Mouse (Mus musculus): ENCODE measurements around the gene Mical2. TPM values are rescaled to one million over a fixed set of nuclear protein-coding genes. Genes with fewer than 3 reads are reported as not detected.

Gene Mical2
- polyA plus RNA-seq, 1 experiment from 2014 or later: 11.5 TPM

GRCm38 (mm10) chr7:112254233-112254632 lies 28.6 kb downstream of the Mical2 start:
- H3K4me2 ChIP-seq (ENCODE audit: low read depth, low read length): no peak overlapping the region
- H3K4me1 ChIP-seq (ENCODE audit: control insufficient read depth, insufficient read depth, low read length): no peaks in the 10 kb centered on the region; the same call in 1 of the 2 replicates
- 84% methylated on average over 3 of the region's 3 CpGs for WGBS
- 0 out of 2 replicates have a peak, but pooled peaks cover 3% of the 10 kb centered on the region for H3K27me3 ChIP-seq (replicated peaks; ENCODE audit: control insufficient read depth, insufficient read depth, low read length)
- no peak overlapping the region for H3K9ac ChIP-seq (ENCODE audit: low read depth, low read length)
- no peak for ATAC-seq (ENCODE audit: low read depth)
- DNase-seq (ENCODE audit: low spot score): no peak
- H3K4me3 ChIP-seq (ENCODE audit: low read depth, low read length): no peak overlapping the region
- H3K36me3 ChIP-seq (ENCODE audit: control insufficient read depth, insufficient read depth, low read length): no peaks in the 10 kb centered on the region
- H3K9me3 ChIP-seq (ENCODE audit: control insufficient read depth, low read length): no peaks in the 10 kb centered on the region
- H3K27ac ChIP-seq (replicated peaks; ENCODE audit: low read depth, low read length): no peak overlapping the region

- Histone ChIP-seq H3K4me2 (ENCODE audit: low read depth, low read length) (no peak overlapping the region), H3K9me3 (ENCODE audit: control insufficient read depth, low read length) (no peaks in the 10 kb centered on the region), H3K9ac (ENCODE audit: low read depth, low read length) (no peak overlapping the region), H3K4me3 (ENCODE audit: low read depth, low read length) (no peak overlapping the region), H3K36me3 (ENCODE audit: control insufficient read depth, insufficient read depth, low read length) (no peaks in the 10 kb centered on the region), H3K27ac (replicated peaks; ENCODE audit: low read depth, low read length) (no peak overlapping the region), H3K27me3 (replicated peaks; ENCODE audit: control insufficient read depth, insufficient read depth, low read length) (0 out of 2 replicates have a peak, but pooled peaks cover 3% of the 10 kb centered on the region), H3K4me1 (ENCODE audit: control insufficient read depth, insufficient read depth, low read length) (no peaks in the 10 kb centered on the region)
- ATAC-seq (ENCODE audit: low read depth): no peak
- WGBS: 62% methylated on average over 3 of the region's 3 CpGs
- no peak for DNase-seq (ENCODE audit: low spot score)
Observed at GRCm38 (mm10) chr7:112255248-112255866, 29.7 kb downstream of the Mical2 start.

- H3K9me3 ChIP-seq (ENCODE audit: control insufficient read depth, low read length): no peaks in the 10 kb centered on the region
- ATAC-seq (ENCODE audit: low read depth) (no peak), DNase-seq (ENCODE audit: low spot score) (no peak)
- 74% methylated on average over 4 of the region's 4 CpGs for WGBS
- H3K4me3 ChIP-seq (ENCODE audit: low read depth, low read length): no peak overlapping the region
- H3K4me1 ChIP-seq (ENCODE audit: control insufficient read depth, insufficient read depth, low read length): no peaks in the 10 kb centered on the region
- H3K27ac ChIP-seq (replicated peaks; ENCODE audit: low read depth, low read length): no peak overlapping the region
- H3K27me3 ChIP-seq (replicated peaks; ENCODE audit: control insufficient read depth, insufficient read depth, low read length): 0 out of 2 replicates have a peak, but pooled peaks cover 3% of the 10 kb centered on the region
- no peaks in the 10 kb centered on the region for H3K36me3 ChIP-seq (ENCODE audit: control insufficient read depth, insufficient read depth, low read length)
- H3K9ac ChIP-seq (ENCODE audit: low read depth, low read length): no peak overlapping the region
- no peak overlapping the region for H3K4me2 ChIP-seq (ENCODE audit: low read depth, low read length)
Observed at GRCm38 (mm10) chr7:112258338-112258903, 32.8 kb downstream of the Mical2 start.

- Histone ChIP-seq H3K4me3 (ENCODE audit: low read depth, low read length) (no peak overlapping the region), H3K27me3 (replicated peaks; ENCODE audit: control insufficient read depth, insufficient read depth, low read length) (no peaks in the 10 kb centered on the region), H3K9me3 (ENCODE audit: control insufficient read depth, low read length) (no peaks in the 10 kb centered on the region), H3K4me1 (ENCODE audit: control insufficient read depth, insufficient read depth, low read length) (no peaks in the 10 kb centered on the region), H3K4me2 (ENCODE audit: low read depth, low read length) (no peak overlapping the region), H3K27ac (replicated peaks; ENCODE audit: low read depth, low read length) (no peak overlapping the region), H3K36me3 (ENCODE audit: control insufficient read depth, insufficient read depth, low read length) (no peaks in the 10 kb centered on the region), H3K9ac (ENCODE audit: low read depth, low read length) (no peak overlapping the region)
- no peak for ATAC-seq (ENCODE audit: low read depth)
- 79% methylated on average over 4 of the region's 4 CpGs for WGBS
- no peak for DNase-seq (ENCODE audit: low spot score)
Observed at GRCm38 (mm10) chr7:112259286-112259685, 33.6 kb downstream of the Mical2 start.

- Histone ChIP-seq H3K36me3 (ENCODE audit: control insufficient read depth, insufficient read depth, low read length) (no peaks in the 10 kb centered on the region), H3K27me3 (replicated peaks; ENCODE audit: control insufficient read depth, insufficient read depth, low read length) (no peaks in the 10 kb centered on the region), H3K9me3 (ENCODE audit: control insufficient read depth, low read length) (no peaks in the 10 kb centered on the region), H3K27ac (replicated peaks; ENCODE audit: low read depth, low read length) (no peak overlapping the region), H3K9ac (ENCODE audit: low read depth, low read length) (no peak overlapping the region), H3K4me2 (ENCODE audit: low read depth, low read length) (no peak overlapping the region), H3K4me1 (ENCODE audit: control insufficient read depth, insufficient read depth, low read length) (no peaks in the 10 kb centered on the region), H3K4me3 (ENCODE audit: low read depth, low read length) (no peak overlapping the region)
- peak; percentile 32 for DNase-seq (ENCODE audit: low spot score)
- 81% methylated on average over 5 of the region's 5 CpGs for WGBS
- no peak for ATAC-seq (ENCODE audit: low read depth)
Observed at GRCm38 (mm10) chr7:112261121-112261520, 35.5 kb downstream of the Mical2 start.

- ATAC-seq (ENCODE audit: low read depth): no peak
- no peak for DNase-seq (ENCODE audit: low spot score)
- 73% methylated on average over 5 of the region's 5 CpGs for WGBS
- H3K27me3 ChIP-seq (replicated peaks; ENCODE audit: control insufficient read depth, insufficient read depth, low read length): no peaks in the 10 kb centered on the region
- peaks cover 17% of the 10 kb centered on the region; the same call in 1 of the 2 replicates for H3K4me1 ChIP-seq (ENCODE audit: control insufficient read depth, insufficient read depth, low read length)
- no peak overlapping the region for H3K9ac ChIP-seq (ENCODE audit: low read depth, low read length)
- H3K4me3 ChIP-seq (ENCODE audit: low read depth, low read length): no peak overlapping the region
- H3K9me3 ChIP-seq (ENCODE audit: control insufficient read depth, low read length): no peaks in the 10 kb centered on the region
- H3K36me3 ChIP-seq (ENCODE audit: control insufficient read depth, insufficient read depth, low read length): no peaks in the 10 kb centered on the region
- no peak overlapping the region for H3K27ac ChIP-seq (replicated peaks; ENCODE audit: low read depth, low read length)
- no peak overlapping the region for H3K4me2 ChIP-seq (ENCODE audit: low read depth, low read length)
Observed at GRCm38 (mm10) chr7:112267266-112267665, 41.6 kb downstream of the Mical2 start.

- peak; percentile 59 for DNase-seq (ENCODE audit: low spot score)
- H3K27me3 ChIP-seq (replicated peaks; ENCODE audit: control insufficient read depth, insufficient read depth, low read length): no peaks in the 10 kb centered on the region
- WGBS: 71% methylated on average over 15 of the region's 15 CpGs
- no peak overlapping the region for H3K4me3 ChIP-seq (ENCODE audit: low read depth, low read length)
- ATAC-seq (ENCODE audit: low read depth): no peak
- H3K4me2 ChIP-seq (ENCODE audit: low read depth, low read length): no peak overlapping the region
- no peak overlapping the region for H3K27ac ChIP-seq (replicated peaks; ENCODE audit: low read depth, low read length)
- peaks cover 23% of the 10 kb centered on the region for H3K4me1 ChIP-seq (ENCODE audit: control insufficient read depth, insufficient read depth, low read length)
- no peaks in the 10 kb centered on the region for H3K36me3 ChIP-seq (ENCODE audit: control insufficient read depth, insufficient read depth, low read length)
- no peaks in the 10 kb centered on the region for H3K9me3 ChIP-seq (ENCODE audit: control insufficient read depth, low read length)
- H3K9ac ChIP-seq (ENCODE audit: low read depth, low read length): no peak overlapping the region
Observed at GRCm38 (mm10) chr7:112268761-112269425, 43.2 kb downstream of the Mical2 start.

- Histone ChIP-seq H3K9ac (ENCODE audit: low read depth, low read length) (no peak overlapping the region), H3K27ac (replicated peaks; ENCODE audit: low read depth, low read length) (no peak overlapping the region), H3K27me3 (replicated peaks; ENCODE audit: control insufficient read depth, insufficient read depth, low read length) (no peaks in the 10 kb centered on the region), H3K4me1 (ENCODE audit: control insufficient read depth, insufficient read depth, low read length) (peaks cover 23% of the 10 kb centered on the region), H3K4me2 (ENCODE audit: low read depth, low read length) (no peak overlapping the region), H3K36me3 (ENCODE audit: control insufficient read depth, insufficient read depth, low read length) (no peaks in the 10 kb centered on the region), H3K4me3 (ENCODE audit: low read depth, low read length) (no peak overlapping the region), H3K9me3 (ENCODE audit: control insufficient read depth, low read length) (no peaks in the 10 kb centered on the region)
- DNase-seq (ENCODE audit: low spot score) (no peak), ATAC-seq (ENCODE audit: low read depth) (no peak)
- 80% methylated on average over 5 of the region's 5 CpGs for WGBS
Observed at GRCm38 (mm10) chr7:112270870-112271269, 45.2 kb downstream of the Mical2 start.

Measured in embryonic facial prominence, embryonic 14.5 days (tissue).